Mouse (Mus musculus) C2C12 (cell line): Measurements from ENCODE around the gene Olfr1415.

ENCODE experiments used
- CEBPB ChIP-seq: IDR thresholded peaks from one replicate; pipeline ENCODE4 v1.6.1; 2011; ENCODE audit warnings: low read depth, mild to moderate bottlenecking, control low read depth, moderate library complexity
- CTCF ChIP-seq: IDR thresholded peaks from one replicate; pipeline ENCODE4 v1.5.1; 2011; ENCODE audit not compliant: control insufficient read depth, insufficient read depth, insufficient read length
- FOSL1 ChIP-seq: IDR thresholded peaks from one replicate; pipeline ENCODE4 v1.8.0; 2011; ENCODE audit warnings: mild to moderate bottlenecking, low read length; ENCODE audit not compliant: poor library complexity, insufficient read depth, severe bottlenecking
- MAX ChIP-seq: IDR thresholded peaks from one replicate; pipeline ENCODE4 v1.6.1; 2011; ENCODE audit warnings: mild to moderate bottlenecking, control low read depth
- MYOD1 ChIP-seq: IDR thresholded peaks from one replicate; pipeline ENCODE4 v1.6.1; 2011; ENCODE audit warnings: low read depth; ENCODE audit not compliant: control insufficient read depth, insufficient read length
- MYOG ChIP-seq: IDR thresholded peaks from one replicate; pipeline ENCODE4 v1.6.1; 2011; ENCODE audit not compliant: control insufficient read depth, insufficient read length; ENCODE audit errors: extremely low read depth
- USF1 ChIP-seq: IDR thresholded peaks from one replicate; pipeline ENCODE4 v1.6.1; 2011; ENCODE audit warnings: low read depth, mild to moderate bottlenecking, control low read depth, moderate library complexity

GRCm38 (mm10) chr1:92468891-92469290 is 27.0 kb downstream of the Olfr1415 start:
- TF ChIP-seq CTCF (no peak), MYOG (no peak), FOSL1 (no peak), MAX (no peak), MYOD1 (no peak), USF1 (no peak), CEBPB (no peak)
